Mouse (Mus musculus) MEL (cell line): Measurements from ENCODE around the gene Doc2g. TPM values are rescaled to one million over a fixed set of nuclear protein-coding genes. Genes with fewer than 3 reads are reported as not detected.

ENCODE experiments used
- DNase-seq: peaks from one replicate; pipeline ENCODE4 v3.0.0; 2011; ENCODE audit warnings: low read depth, low spot score
- H3K27ac ChIP-seq: 2 replicates; pipeline ENCODE4 v1.5.1; 2012; ENCODE audit warnings: low read depth, mild to moderate bottlenecking, control low read depth, low read length, moderate library complexity; ENCODE audit not compliant: control insufficient read depth
- H3K27me3 ChIP-seq, 2 experiments: fragments of 150-350 bp in 1 of 2; sonication (generic) in 1 of 2; 2 replicates each; pipeline ENCODE4 v1.6.1; 2012; ENCODE audit warnings: low read length in 2 of 2, mild to moderate bottlenecking in 2 of 2, improper control_type of control experiment in 1 of 2, moderate library complexity in 1 of 2; ENCODE audit not compliant: insufficient read depth in 2 of 2, control insufficient read depth in 1 of 2
- H3K36me3 ChIP-seq, 2 experiments: 2 replicates each; pipeline ENCODE4 v1.6.1; 2012 to 2014; ENCODE audit warnings: low read length in 2 of 2, improper control_type of control experiment in 1 of 2, inconsistent platforms in 1 of 2, mild to moderate bottlenecking in 1 of 2; ENCODE audit not compliant: insufficient read depth in 2 of 2, control insufficient read depth in 1 of 2
- H3K4me1 ChIP-seq, 2 experiments: fragments of 150-350 bp in 1 of 2; sonication (generic) in 1 of 2; 2 replicates each; pipeline ENCODE4 v1.6.1; 2012; ENCODE audit warnings: low read length in 2 of 2, improper control_type of control experiment in 1 of 2, mild to moderate bottlenecking in 1 of 2; ENCODE audit not compliant: insufficient read depth in 2 of 2, control insufficient read depth in 1 of 2
- H3K4me3 ChIP-seq, 2 experiments: fragments of 150-350 bp in 1 of 2; sonication (generic) in 1 of 2; 2 replicates each; pipeline ENCODE4 v1.5.1; 2012; ENCODE audit warnings: low read depth in 2 of 2, low read length in 2 of 2, mild to moderate bottlenecking in 2 of 2, moderate library complexity in 2 of 2, control low read depth in 1 of 2, improper control_type of control experiment in 1 of 2; ENCODE audit not compliant: control insufficient read depth in 1 of 2, insufficient read depth in 1 of 2
- H3K79me2 ChIP-seq: 2 replicates; pipeline ENCODE4 v1.6.1; 2012; ENCODE audit warnings: mild to moderate bottlenecking, low read length, moderate library complexity; ENCODE audit not compliant: control insufficient read depth, poor library complexity, insufficient read depth
- H3K9ac ChIP-seq: 2 replicates; pipeline ENCODE4 v1.6.1; 2012; ENCODE audit warnings: low read depth, mild to moderate bottlenecking, control low read depth, low read length, moderate library complexity; ENCODE audit not compliant: control insufficient read depth, poor library complexity, severe bottlenecking
- H3K9me3 ChIP-seq: fragments of 150-350 bp; sonication (generic); replicated peaks from 2 replicates; pipeline ENCODE4 v1.6.1; 2012; ENCODE audit warnings: mild to moderate bottlenecking, low read length, improper control_type of control experiment, moderate library complexity; ENCODE audit not compliant: insufficient read depth
- CHD1 ChIP-seq: IDR thresholded peaks from 2 replicates; pipeline ENCODE4 v1.6.1; 2012; ENCODE audit warnings: low read depth, mild to moderate bottlenecking, inconsistent platforms, low read length, improper control_type of control experiment
- E2F4 ChIP-seq: IDR thresholded peaks from 2 replicates; pipeline ENCODE4 v1.6.1; 2011; ENCODE audit warnings: low read depth, low read length, improper control_type of control experiment, borderline replicate concordance
- EP300 ChIP-seq, 2 experiments: IDR thresholded peaks; 2 replicates each; pipeline ENCODE4 v1.6.1; 2011; ENCODE audit warnings: improper control_type of control experiment in 2 of 2, low read length in 2 of 2, low read depth in 1 of 2, mild to moderate bottlenecking in 1 of 2
- GATA1 ChIP-seq: IDR thresholded peaks from 2 replicates; pipeline ENCODE4 v1.6.1; 2011; ENCODE audit warnings: low read depth, low read length, improper control_type of control experiment
- HCFC1 ChIP-seq: IDR thresholded peaks from 2 replicates; pipeline ENCODE4 v1.6.1; 2012; ENCODE audit warnings: low read depth, mild to moderate bottlenecking, inconsistent platforms, low read length, improper control_type of control experiment, moderate library complexity
- JUND ChIP-seq: IDR thresholded peaks from 2 replicates; pipeline ENCODE4 v1.6.1; 2011; ENCODE audit warnings: low read depth, mild to moderate bottlenecking, improper control_type of control experiment, low read length
- KAT2A ChIP-seq: conservative IDR thresholded peaks from 2 replicates; pipeline ENCODE4 v1.6.1; 2012; ENCODE audit warnings: low read depth, low read length, improper control_type of control experiment, inconsistent platforms
- MAFK ChIP-seq: IDR thresholded peaks from 2 replicates; pipeline ENCODE4 v1.6.1; 2011; ENCODE audit warnings: low read depth, mild to moderate bottlenecking, low read length, improper control_type of control experiment, borderline replicate concordance
- MAX ChIP-seq: IDR thresholded peaks from 2 replicates; pipeline ENCODE4 v1.6.1; 2011; ENCODE audit warnings: low read length, improper control_type of control experiment
- MXI1 ChIP-seq: IDR thresholded peaks from 2 replicates; pipeline ENCODE4 v1.6.1; 2011; ENCODE audit warnings: mild to moderate bottlenecking, low read depth, low read length, improper control_type of control experiment
- MYC ChIP-seq: IDR thresholded peaks from 2 replicates; pipeline ENCODE4 v1.6.1; 2011; ENCODE audit warnings: low read depth, mild to moderate bottlenecking, low read length, improper control_type of control experiment, moderate library complexity
- NELFE ChIP-seq: IDR thresholded peaks from 2 replicates; pipeline ENCODE4 v1.6.1; 2011; ENCODE audit warnings: low read depth, low read length, improper control_type of control experiment
- NRF1 ChIP-seq: IDR thresholded peaks from 2 replicates; pipeline ENCODE4 v1.6.1; 2014; ENCODE audit warnings: low read depth, mild to moderate bottlenecking, inconsistent platforms, low read length, improper control_type of control experiment, moderate library complexity; ENCODE audit not compliant: poor library complexity, insufficient read depth, severe bottlenecking
- POLR2A ChIP-seq, 2 experiments: IDR thresholded peaks; 2 replicates each; pipeline ENCODE4 v1.6.1; 2011 to 2012; ENCODE audit warnings: low read length in 2 of 2, mild to moderate bottlenecking in 2 of 2, control low read depth in 1 of 2, improper control_type of control experiment in 1 of 2, low read depth in 1 of 2, moderate library complexity in 1 of 2; ENCODE audit not compliant: control insufficient read depth in 1 of 2, insufficient read depth in 1 of 2, poor library complexity in 1 of 2
- POLR2AphosphoS2 ChIP-seq: IDR thresholded peaks from 2 replicates; pipeline ENCODE4 v1.6.1; 2011; ENCODE audit warnings: low read length, improper control_type of control experiment
- POLR2AphosphoS5 ChIP-seq: IDR thresholded peaks from 2 replicates; pipeline ENCODE4 v1.6.1; 2012; ENCODE audit warnings: low read depth, borderline replicate concordance, mild to moderate bottlenecking, inconsistent platforms, low read length, moderate library complexity, mixed read lengths
- RAD21 ChIP-seq: IDR thresholded peaks from 2 replicates; pipeline ENCODE4 v1.6.1; 2011; ENCODE audit warnings: mild to moderate bottlenecking, low read depth, low read length, improper control_type of control experiment
- RCOR1 ChIP-seq: IDR thresholded peaks from 2 replicates; pipeline ENCODE4 v1.6.1; 2012; ENCODE audit warnings: low read depth, mild to moderate bottlenecking, inconsistent platforms, low read length, improper control_type of control experiment
- SIN3A ChIP-seq: IDR thresholded peaks from 2 replicates; pipeline ENCODE4 v1.6.1; 2012; ENCODE audit warnings: low read length, improper control_type of control experiment, inconsistent platforms
- SMC3 ChIP-seq: IDR thresholded peaks from 2 replicates; pipeline ENCODE4 v1.6.1; 2011; ENCODE audit warnings: low read depth, low read length, improper control_type of control experiment
- TAL1 ChIP-seq: IDR thresholded peaks from 2 replicates; pipeline ENCODE4 v1.6.1; 2012; ENCODE audit warnings: mild to moderate bottlenecking, inconsistent platforms, low read length, moderate library complexity, mixed read lengths
- TBP ChIP-seq: IDR thresholded peaks from 2 replicates; pipeline ENCODE4 v1.8.0; 2011; ENCODE audit warnings: low read depth, low read length, improper control_type of control experiment
- UBTF ChIP-seq: IDR thresholded peaks from 2 replicates; pipeline ENCODE4 v1.6.1; 2012; ENCODE audit warnings: low read depth, mild to moderate bottlenecking, inconsistent platforms, low read length, improper control_type of control experiment, moderate library complexity, borderline replicate concordance; ENCODE audit not compliant: insufficient read depth
- USF1 ChIP-seq: IDR thresholded peaks from 2 replicates; pipeline ENCODE4 v1.6.1; 2014; ENCODE audit warnings: low read depth, mild to moderate bottlenecking, inconsistent platforms, low read length, improper control_type of control experiment, moderate library complexity
- ZC3H11A ChIP-seq: IDR thresholded peaks from 2 replicates; pipeline ENCODE4 v1.6.1; 2012; ENCODE audit warnings: low read depth, mild to moderate bottlenecking, inconsistent platforms, low read length, improper control_type of control experiment
- ZKSCAN1 ChIP-seq: IDR thresholded peaks from 2 replicates; pipeline ENCODE4 v1.6.1; 2012; ENCODE audit warnings: low read depth, mild to moderate bottlenecking, inconsistent platforms, low read length, improper control_type of control experiment, moderate library complexity
- ZMIZ1 ChIP-seq: IDR thresholded peaks from 2 replicates; pipeline ENCODE4 v1.6.1; 2012; ENCODE audit warnings: low read depth, mild to moderate bottlenecking, inconsistent platforms, low read length, improper control_type of control experiment, moderate library complexity
- polyA plus RNA-seq, 2 experiments: library from polyadenylated mRNA; stranded (reverse) in 1 of 2; unstranded in 1 of 2; fragments of >175 nt in 1 of 2; fragments of >200 nt in 1 of 2; gene quantifications; 2 replicates each; pipeline versions ENCODE4 v1.2.1 to v1.2.4; 2012; ENCODE audit warnings: low replicate concordance in 2 of 2, low read depth in 1 of 2; ENCODE audit not compliant: insufficient read length in 2 of 2, insufficient read depth in 1 of 2, missing spikeins in 1 of 2
- total RNA-seq: library from RNA; depleted of rRNA; stranded (reverse); fragments of 300-350 nt; gene quantifications from 2 replicates; pipeline ENCODE4 v1.2.3, GENCODE M21; 2012

The Doc2g gene
- total and polyA plus RNA-seq, 3 experiments, result 9.9 to 16.0 TPM; not detected in 1

- no peak for TF ChIP-seq ZMIZ1
- no peak for TF ChIP-seq USF1
- no peak for TF ChIP-seq KAT2A
- TF ChIP-seq MYC, result no peak
- TF ChIP-seq POLR2A (IDR thresholded peaks at IDR 0.05; ENCODE audit: control insufficient read depth in 1 of 2, insufficient read depth in 1 of 2, low read depth in 1 of 2, low read length in 2 of 2, poor library complexity in 1 of 2), result no peak
- TF ChIP-seq E2F4, result no peak
- no peak for TF ChIP-seq TBP
- no peak for TF ChIP-seq NELFE
- TF ChIP-seq SIN3A, result no peak
- TF ChIP-seq RAD21, result no peak
- TF ChIP-seq UBTF, result no peak
- no peak for TF ChIP-seq MXI1
- no peak for TF ChIP-seq JUND
- no peak for TF ChIP-seq NRF1
- no peak for TF ChIP-seq HCFC1
- TF ChIP-seq EP300 (IDR thresholded peaks at IDR 0.05; ENCODE audit: low read depth in 1 of 2, low read length in 2 of 2), result no peak
- Histone ChIP-seq H3K79me2 (peaks cover 1% of the 10 kb centered on the region; the same call in 1 of the 2 replicates), H3K27ac (no peak overlapping the region), H3K27me3 (peaks cover 3 to 8% of the 10 kb centered on the region in 2 experiments), H3K4me3 (no peak overlapping the region), H3K9me3 (no peaks in the 10 kb centered on the region), H3K4me1 (peaks cover 0 to 15% of the 10 kb centered on the region in 2 experiments; a peak in 2 of 4 replicates), H3K36me3 (peaks cover 0 to 6% of the 10 kb centered on the region in 2 experiments; a peak in 2 of 4 replicates), H3K9ac (no peak overlapping the region)
- no peak for DNase-seq
Measured at GRCm38 (mm10) chr19:3997231-3997630, 5.9 kb upstream of the Doc2g start.

DNA sequence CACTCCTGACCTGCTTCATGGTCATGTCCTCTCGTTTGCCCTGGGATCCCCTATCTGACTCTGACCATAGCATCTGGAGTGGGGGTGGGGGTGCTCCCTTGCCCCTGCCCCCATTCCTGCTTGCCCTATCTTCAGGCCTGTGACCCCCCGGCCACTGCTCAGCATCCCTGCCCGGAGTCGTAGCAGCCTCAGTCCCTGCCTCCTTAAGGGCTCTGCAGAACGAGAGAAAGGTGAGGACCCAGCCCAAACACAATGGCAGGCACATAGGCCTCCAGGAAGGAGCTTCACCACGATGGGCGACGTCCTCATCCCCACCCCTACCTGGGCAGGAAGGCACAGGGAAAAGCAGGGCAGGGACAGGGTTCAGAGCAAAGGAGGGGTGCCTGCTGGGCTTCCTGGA is 4.8 kb upstream of the Doc2g start:
- Histone ChIP-seq H3K79me2 (peaks cover 1% of the 10 kb centered on the region; the same call in 1 of the 2 replicates), H3K4me1 (peaks cover 0 to 15% of the 10 kb centered on the region in 2 experiments; a peak in 2 of 4 replicates)
- no peak for TF ChIP-seq POLR2AphosphoS5
- TF ChIP-seq RAD21, result no peak
- no peak for TF ChIP-seq MYC
- TF ChIP-seq NRF1, result no peak
- TF ChIP-seq SMC3, result no peak
- no peak for TF ChIP-seq MAX
- TF ChIP-seq HCFC1, result no peak
- no peak for TF ChIP-seq JUND
- no peak for TF ChIP-seq MAFK
- TF ChIP-seq TAL1, result no peak
- no peak for TF ChIP-seq POLR2AphosphoS2
- no peak for TF ChIP-seq UBTF
- no peak for TF ChIP-seq ZC3H11A
- TF ChIP-seq GATA1, result no peak
- TF ChIP-seq CHD1, result no peak
- no peak for TF ChIP-seq ZKSCAN1
- no peak for TF ChIP-seq RCOR1

More for the DNA sequence above, 4.8 kb upstream of the Doc2g start:
- H3K9ac ChIP-seq, result no peak overlapping the region
- H3K27ac ChIP-seq, result no peak overlapping the region
- H3K9me3 ChIP-seq, result no peaks in the 10 kb centered on the region
- DNase-seq, result no peak
- H3K27me3 ChIP-seq, result peaks cover 1 to 8% of the 10 kb centered on the region in 2 experiments
- peaks cover 0 to 6% of the 10 kb centered on the region in 2 experiments; a peak in 2 of 4 replicates for H3K36me3 ChIP-seq
- H3K4me3 ChIP-seq, result no peak overlapping the region
